Mouse (Mus musculus) left cerebral cortex, postnatal 14 days (tissue): ENCODE data around the gene Gm21731. TPM values are rescaled to one million over a fixed set of nuclear protein-coding genes. Genes with fewer than 3 reads are reported as not detected.
"Not testable (repeated sequence)": the region's sequence is repeated elsewhere in the genome, so short reads cannot be mapped to it uniquely, and the experiment has no call there.

Experiments
- DNase-seq, 2 experiments: peaks; one replicate each; pipeline ENCODE4 v3.0.0; 2021 to 2022; ENCODE audit warnings: low spot score in 2 of 2, mixed read lengths in 1 of 2
- intact Hi-C: fragments of 180-260 bp; cut with DNase I; formaldehyde crosslinking; loops from one replicate; pipeline ENCODE4 v1.15.1; 2025
- long read RNA-seq, 2 experiments: library from polyadenylated mRNA; stranded (forward); transcript quantifications; one replicate each; pipeline ENCODE4 v2.0.0; 2021
- total RNA-seq, 2 experiments: library from RNA; stranded (reverse); gene quantifications; 2 replicates each; pipeline ENCODE4 v1.2.3; 2021

The Gm21731 gene
- not detected for total RNA-seq
- long read RNA-seq, experiment 1 = 0 reads
- long read RNA-seq, experiment 2 = 0 reads

GRCm38 (mm10) chr13:120238811-120239210, at the start of gene Gm21731:
TSS of gene Gm21731 (plus strand) at chr13:120239111.
- not testable (repeated sequence) for DNase-seq

GRCm38 (mm10) chr13:120196189-120196821, 42.6 kb upstream of the Gm21731 start:
- intact Hi-C loops, DNase-seq: not testable (repeated sequence)

More at GRCm38 (mm10) chr13:120238811-120239210, at the start of gene Gm21731:
- intact Hi-C loops = not testable (repeated sequence)

- intact Hi-C loops, DNase-seq: not testable (repeated sequence)
Observed at GRCm38 (mm10) chr13:120215847-120216246, 23.1 kb upstream of the Gm21731 start, which contains the start of gene Gm21762. TSS of gene Gm21762 (minus strand) at chr13:120215947.

GRCm38 (mm10) chr13:120220922-120221321, 18.0 kb upstream of the Gm21731 start:
- intact Hi-C loops, DNase-seq: not testable (repeated sequence)

- DNase-seq, intact Hi-C loops: not testable (repeated sequence)
Observed at GRCm38 (mm10) chr13:120223012-120223659, 15.8 kb upstream of the Gm21731 start.

- DNase-seq, intact Hi-C loops: not testable (repeated sequence)
Observed at GRCm38 (mm10) chr13:120231798-120232197, 7.1 kb upstream of the Gm21731 start.

- intact Hi-C loops, DNase-seq: not testable (repeated sequence)
Observed at GRCm38 (mm10) chr13:120232447-120233049, 6.4 kb upstream of the Gm21731 start.

- DNase-seq, intact Hi-C loops: not testable (repeated sequence)
Observed at GRCm38 (mm10) chr13:120251208-120251924, 12.5 kb downstream of the Gm21731 start.

- intact Hi-C loops, DNase-seq: not testable (repeated sequence)
Observed at GRCm38 (mm10) chr13:120258817-120259658, 20.1 kb downstream of the Gm21731 start.

- DNase-seq, intact Hi-C loops: not testable (repeated sequence)
Observed at GRCm38 (mm10) chr13:120259718-120260117, 20.8 kb downstream of the Gm21731 start.

- DNase-seq, intact Hi-C loops: not testable (repeated sequence)
Observed at GRCm38 (mm10) chr13:120262870-120263269, 24.0 kb downstream of the Gm21731 start, which contains the start of gene AF067061. TSS of gene AF067061 (plus strand) at chr13:120263114.

GRCm38 (mm10) chr13:120277837-120278236, 38.9 kb downstream of the Gm21731 start:
- DNase-seq, intact Hi-C loops: not testable (repeated sequence)

- DNase-seq = no peak
Observed at GRCm38 (mm10) chr13:120278784-120279183, 39.9 kb downstream of the Gm21731 start.

More at GRCm38 (mm10) chr13:120278784-120279183, 39.9 kb downstream of the Gm21731 start:
- intact Hi-C loops = no loop called here

Other genes with a start within 250 kb of the Gm21731 start
- gene Gm36079, start 212.1 kb upstream of the Gm21731 start, total RNA-seq = not detected
- gene Gm21188, start 186.9 kb upstream of the Gm21731 start, total RNA-seq = not detected
- not detected for gene Gm20767, start 98.9 kb upstream of the Gm21731 start, total RNA-seq
- gene Gm21818, start 66.7 kb upstream of the Gm21731 start, total RNA-seq = not detected
- not detected for gene Gm21762, start 23.2 kb upstream of the Gm21731 start, total RNA-seq
- gene AF067061, start 24.0 kb downstream of the Gm21731 start, total RNA-seq = not detected
- not detected for gene BC147527, start 61.3 kb downstream of the Gm21731 start, total RNA-seq
- not detected for gene Tcstv3, start 77.8 kb downstream of the Gm21731 start, total RNA-seq